Mouse (Mus musculus) embryonic facial prominence, embryonic 11.5 days (tissue): ENCODE data around the gene Fstl1. TPM values are rescaled to one million over a fixed set of nuclear protein-coding genes. Genes with fewer than 3 reads are reported as not detected.

Experiments used
- ATAC-seq: fragments of 200-750 bp; cut with Nextera tagmentation; replicated peaks from 2 replicates; pipeline ENCODE4 v1.8.0; 2017; ENCODE audit warnings: low read depth; ENCODE audit not compliant: insufficient number of reproducible peaks, low FRiP score, low TSS enrichment
- DNase-seq: peaks from one replicate; pipeline ENCODE4 v3.0.0-alpha.2; 2015; ENCODE audit warnings: low spot score
- H3K27ac ChIP-seq: fragments of 300-500 bp; sonication (generic); replicated peaks from 2 replicates; pipeline ENCODE4 v1.5.1; 2014; ENCODE audit warnings: mild to moderate bottlenecking, low read depth, low read length, control low read depth
- H3K27me3 ChIP-seq: fragments of 300-500 bp; sonication (generic); 2 replicates; pipeline ENCODE4 v1.6.1; 2014; ENCODE audit warnings: mild to moderate bottlenecking, low read length, moderate library complexity, mixed read lengths; ENCODE audit not compliant: control insufficient read depth, insufficient read depth
- H3K36me3 ChIP-seq: fragments of 300-500 bp; sonication (generic); replicated peaks from 2 replicates; pipeline ENCODE4 v1.6.1; 2014; ENCODE audit warnings: low read depth, mild to moderate bottlenecking, low read length, moderate library complexity, mixed read lengths; ENCODE audit not compliant: control insufficient read depth, insufficient read depth
- H3K4me1 ChIP-seq: fragments of 300-500 bp; sonication (generic); 2 replicates; pipeline ENCODE4 v1.6.1; 2014; ENCODE audit warnings: low read length, mixed read lengths; ENCODE audit not compliant: control insufficient read depth, insufficient read depth
- H3K4me2 ChIP-seq: fragments of 300-500 bp; sonication (generic); 2 replicates; pipeline ENCODE4 v1.6.1; 2014; ENCODE audit warnings: low read depth, mild to moderate bottlenecking, control low read depth, low read length, moderate library complexity
- H3K4me3 ChIP-seq: fragments of 300-500 bp; sonication (generic); 2 replicates; pipeline ENCODE4 v1.5.1; 2014; ENCODE audit warnings: low read depth, low read length, control low read depth
- H3K9ac ChIP-seq: fragments of 300-500 bp; sonication (generic); replicated peaks from 2 replicates; pipeline ENCODE4 v1.6.1; 2014; ENCODE audit warnings: mild to moderate bottlenecking, control low read depth, low read length
- H3K9me3 ChIP-seq: fragments of 300-500 bp; sonication (generic); replicated peaks from 2 replicates; pipeline ENCODE4 v1.6.1; 2016; ENCODE audit warnings: mild to moderate bottlenecking, low read length, inconsistent platforms, mixed read lengths; ENCODE audit not compliant: control insufficient read depth
- WGBS: fragments of 180-500 bp; shearing (Covaris S2); extraction: QIAGEN DNeasy Blood & Tissue Kit; methylation state at CpG from one replicate; pipeline ENCODE4 v1.1.7; 2014; 5-methylcytosine and 5-hydroxymethylcytosine counted together
- polyA plus RNA-seq: library from polyadenylated mRNA; unstranded; fragments of >200 nt; fragmentation: Nextera tagmentation; extraction: Ambion mirVana; gene quantifications from 2 replicates; pipeline ENCODE4 v1.2.1, GENCODE M21; 2014

The Fstl1 gene
- polyA plus RNA-seq, 1 experiment from 2014 or later, result 367 TPM

GRCm38 (mm10) chr16:37881168-37881567, 104.5 kb downstream of the Fstl1 start:
- H3K27me3 ChIP-seq, result no peaks in the 10 kb centered on the region
- H3K27ac ChIP-seq, result no peak overlapping the region
- no peaks in the 10 kb centered on the region; the same call in 1 of the 2 replicates for H3K36me3 ChIP-seq
- 90% methylated on average over 2 of the region's 2 CpGs for WGBS
- no peak overlapping the region for H3K9ac ChIP-seq
- ATAC-seq (no peak), DNase-seq (no peak)
- no peaks in the 10 kb centered on the region for H3K9me3 ChIP-seq
- H3K4me2 ChIP-seq, result no peak overlapping the region
- H3K4me1 ChIP-seq, result no peaks in the 10 kb centered on the region
- H3K4me3 ChIP-seq, result no peak overlapping the region

Other genes with a start within 250 kb of the Fstl1 start
- gene Gtf2e1, start 237.1 kb upstream of the Fstl1 start, polyA plus RNA-seq, result 52.3 and 54.6 TPM in 2 replicates
- gene Rabl3, start 237.0 kb upstream of the Fstl1 start, polyA plus RNA-seq, result 41.2 and 44.9 TPM in 2 replicates
- gene Hgd, start 196.7 kb upstream of the Fstl1 start, polyA plus RNA-seq, result 0.21 TPM in 1 of 2 replicates, not detected in the other
- 56.3 and 59.0 TPM in 2 replicates for gene Ndufb4, start 122.4 kb upstream of the Fstl1 start, polyA plus RNA-seq
- gene Gm36028, start 84.3 kb downstream of the Fstl1 start, polyA plus RNA-seq, result 0.32 TPM in 1 of 2 replicates, not detected in the other
- gene Lrrc58, start 91.5 kb downstream of the Fstl1 start, polyA plus RNA-seq, result 61.8 and 62.9 TPM in 2 replicates
- 1.5 and 1.7 TPM in 2 replicates for gene Gpr156, start 139.6 kb downstream of the Fstl1 start, polyA plus RNA-seq